Mouse (Mus musculus) midbrain, embryonic 10.5 days (tissue): ENCODE results near the gene C1ra. TPM values are rescaled to one million over a fixed set of nuclear protein-coding genes. Genes with fewer than 3 reads are reported as not detected.
"Not testable (repeated sequence)": the region's sequence is repeated elsewhere in the genome, so short reads cannot be mapped to it uniquely, and the experiment has no call there.

Source experiments
- DNase-seq: peaks from one replicate; pipeline ENCODE4 v3.0.0-alpha.2; 2017; ENCODE audit warnings: low spot score
- H3K27ac ChIP-seq: fragments of 300-500 bp; sonication (generic); replicated peaks from 2 replicates; pipeline ENCODE4 v1.5.1; 2016; ENCODE audit warnings: mild to moderate bottlenecking
- H3K27me3 ChIP-seq: fragments of 300-500 bp; sonication (generic); 2 replicates; pipeline ENCODE4 v1.6.1; 2016; ENCODE audit warnings: low read depth, mild to moderate bottlenecking; ENCODE audit not compliant: poor library complexity, severe bottlenecking
- H3K36me3 ChIP-seq: fragments of 300-500 bp; sonication (generic); 2 replicates; pipeline ENCODE4 v1.6.1; 2016; ENCODE audit warnings: mild to moderate bottlenecking, moderate library complexity
- H3K4me1 ChIP-seq: fragments of 300-500 bp; sonication (generic); 2 replicates; pipeline ENCODE4 v1.6.1; 2016
- H3K4me3 ChIP-seq: fragments of 300-500 bp; sonication (generic); 2 replicates; pipeline ENCODE4 v1.5.1; 2016; ENCODE audit warnings: mild to moderate bottlenecking, moderate library complexity
- H3K9me3 ChIP-seq: fragments of 300-500 bp; sonication (generic); replicated peaks from 2 replicates; pipeline ENCODE4 v1.6.1; 2016; ENCODE audit warnings: mild to moderate bottlenecking
- WGBS: fragments of 180-500 bp; shearing (Covaris S2); methylation state at CpG from one replicate; pipeline ENCODE4 v1.1.7; 2016; 5-methylcytosine and 5-hydroxymethylcytosine counted together
- polyA plus RNA-seq: library from polyadenylated mRNA; unstranded; fragments of >200 nt; fragmentation: Nextera tagmentation; extraction: Ambion mirVana; gene quantifications from 2 replicates; pipeline ENCODE4 v1.2.1, GENCODE M21; 2016

Gene C1ra
- polyA plus RNA-seq, 1 experiment from 2014 or later, result 0.12 TPM

GRCm38 (mm10) chr6:124527881-124528280 lies 15.7 kb downstream of the C1ra start:
- 88% methylated on average over 3 of the region's 3 CpGs for WGBS

GRCm38 (mm10) chr6:124531077-124531476 lies 18.9 kb downstream of the C1ra start:
- 88% methylated on average over 8 of the region's 8 CpGs for whole genome bisulfite sequencing
- no peak for DNase-seq

More at GRCm38 (mm10) chr6:124527881-124528280, 15.7 kb downstream of the C1ra start:
- Histone ChIP-seq H3K4me3 (no peak overlapping the region), H3K36me3 (no peaks in the 10 kb centered on the region), H3K9me3 (no peaks in the 10 kb centered on the region), H3K4me1 (no peaks in the 10 kb centered on the region), H3K27ac (no peak overlapping the region), H3K27me3 (no peaks in the 10 kb centered on the region)
- no peak for DNase-seq

GRCm38 (mm10) chr6:124536125-124536829 lies 24.1 kb downstream of the C1ra start:
- not testable (repeated sequence) for H3K27me3 ChIP-seq, H3K4me1 ChIP-seq, H3K27ac ChIP-seq, H3K36me3 ChIP-seq, DNase-seq, H3K9me3 ChIP-seq, H3K4me3 ChIP-seq
- WGBS, result 85% methylated on average over 8 of the region's 8 CpGs

More at GRCm38 (mm10) chr6:124531077-124531476, 18.9 kb downstream of the C1ra start:
- H3K36me3 ChIP-seq, result no peaks in the 10 kb centered on the region
- H3K4me3 ChIP-seq, result no peak overlapping the region
- H3K9me3 ChIP-seq, result no peaks in the 10 kb centered on the region
- H3K4me1 ChIP-seq, result no peaks in the 10 kb centered on the region
- H3K27me3 ChIP-seq, result no peaks in the 10 kb centered on the region
- H3K27ac ChIP-seq, result no peak overlapping the region

- H3K9me3 ChIP-seq, DNase-seq, H3K27me3 ChIP-seq, H3K27ac ChIP-seq, H3K4me1 ChIP-seq, H3K36me3 ChIP-seq, H3K4me3 ChIP-seq: not testable (repeated sequence)
- WGBS, result 82% methylated on average over 2 of the region's 2 CpGs
Measured at GRCm38 (mm10) chr6:124541176-124541575, 29.0 kb downstream of the C1ra start.

GRCm38 (mm10) chr6:124542284-124542683 lies 30.1 kb downstream of the C1ra start, which contains the start of gene C1s1:
Gene C1s1, minus strand, starts transcription at chr6:124542359.
- not testable (repeated sequence) for H3K4me1 ChIP-seq, H3K27ac ChIP-seq, H3K4me3 ChIP-seq, H3K9me3 ChIP-seq, H3K36me3 ChIP-seq, DNase-seq, H3K27me3 ChIP-seq
- WGBS, result 9% methylated on average over 1 of the region's 1 CpGs

- 90% methylated on average over 6 of the region's 6 CpGs for WGBS
- 0 out of 2 replicates have a peak, but pooled peaks cover 4% of the 10 kb centered on the region for H3K9me3 ChIP-seq
- no peak for DNase-seq
Measured at GRCm38 (mm10) chr6:124544466-124544865, 32.3 kb downstream of the C1ra start.

GRCm38 (mm10) chr6:124545425-124545824 lies 33.2 kb downstream of the C1ra start:
- Histone ChIP-seq H3K36me3 (no peaks in the 10 kb centered on the region), H3K4me3 (no peak overlapping the region), H3K9me3 (peaks cover 7% of the 10 kb centered on the region), H3K27me3 (no peaks in the 10 kb centered on the region), H3K4me1 (no peaks in the 10 kb centered on the region), H3K27ac (no peak overlapping the region)
- DNase-seq, result no peak
- 90% methylated on average over 2 of the region's 2 CpGs for WGBS

More at GRCm38 (mm10) chr6:124544466-124544865, 32.3 kb downstream of the C1ra start:
- H3K4me1 ChIP-seq, result no peaks in the 10 kb centered on the region
- H3K27ac ChIP-seq, result no peak overlapping the region
- H3K4me3 ChIP-seq, result no peak overlapping the region
- H3K36me3 ChIP-seq, result no peaks in the 10 kb centered on the region
- no peaks in the 10 kb centered on the region for H3K27me3 ChIP-seq

GRCm38 (mm10) chr6:124547979-124548378 lies 35.8 kb downstream of the C1ra start:
- H3K4me1 ChIP-seq, H3K4me3 ChIP-seq, H3K27ac ChIP-seq, DNase-seq, H3K27me3 ChIP-seq, H3K36me3 ChIP-seq: not testable (repeated sequence)
- peaks cover 18% of the 10 kb centered on the region for H3K9me3 ChIP-seq
- 91% methylated on average over 3 of the region's 3 CpGs for WGBS

- Histone ChIP-seq H3K4me1 (no peaks in the 10 kb centered on the region), H3K27ac (no peak overlapping the region), H3K36me3 (no peaks in the 10 kb centered on the region), H3K4me3 (no peak overlapping the region), H3K27me3 (no peaks in the 10 kb centered on the region), H3K9me3 (peaks cover 19% of the 10 kb centered on the region)
- WGBS, result 89% methylated on average over 3 of the region's 3 CpGs
- no peak for DNase-seq
Measured at GRCm38 (mm10) chr6:124549023-124549550, 36.9 kb downstream of the C1ra start.

GRCm38 (mm10) chr6:124552766-124553165 lies 40.6 kb downstream of the C1ra start:
- no peaks in the 10 kb centered on the region for H3K4me1 ChIP-seq
- WGBS, result 67% methylated on average over 22 of the region's 22 CpGs

GRCm38 (mm10) chr6:124555956-124556355 lies 43.8 kb downstream of the C1ra start:
- not testable (repeated sequence) for H3K9me3 ChIP-seq, DNase-seq, H3K27ac ChIP-seq, H3K4me3 ChIP-seq, H3K4me1 ChIP-seq, H3K36me3 ChIP-seq, H3K27me3 ChIP-seq
- WGBS, result 66% methylated on average over 2 of the region's 2 CpGs

More at GRCm38 (mm10) chr6:124552766-124553165, 40.6 kb downstream of the C1ra start:
- Histone ChIP-seq H3K4me3 (no peak overlapping the region), H3K36me3 (no peaks in the 10 kb centered on the region), H3K27me3 (no peaks in the 10 kb centered on the region), H3K27ac (no peak overlapping the region), H3K9me3 (peaks cover 19% of the 10 kb centered on the region)
- no peak for DNase-seq

- not testable (repeated sequence) for H3K4me1 ChIP-seq, H3K36me3 ChIP-seq, DNase-seq, H3K27me3 ChIP-seq, H3K4me3 ChIP-seq, H3K9me3 ChIP-seq, H3K27ac ChIP-seq
- WGBS, result 87% methylated on average over 4 of the region's 4 CpGs
Measured at GRCm38 (mm10) chr6:124561156-124561555, 49.0 kb downstream of the C1ra start.

GRCm38 (mm10) chr6:124561611-124562010 lies 49.4 kb downstream of the C1ra start:
- not testable (repeated sequence) for H3K27me3 ChIP-seq, H3K9me3 ChIP-seq, H3K4me1 ChIP-seq, H3K27ac ChIP-seq, H3K36me3 ChIP-seq, H3K4me3 ChIP-seq, DNase-seq
- WGBS, result 90% methylated on average over 2 of the region's 2 CpGs
